Mouse (Mus musculus): ENCODE measurements around the gene Olfr403. TPM values are rescaled to one million over a fixed set of nuclear protein-coding genes. Genes with fewer than 3 reads are reported as not detected.
"Not testable (repeated sequence)": the region's sequence is repeated elsewhere in the genome, so short reads cannot be mapped to it uniquely, and the experiment has no call there.

The Olfr403 gene
- not detected in 2 replicates for polyA plus RNA-seq (2014; fragmentation: Nextera tagmentation; extraction: Ambion mirVana)

DNA sequence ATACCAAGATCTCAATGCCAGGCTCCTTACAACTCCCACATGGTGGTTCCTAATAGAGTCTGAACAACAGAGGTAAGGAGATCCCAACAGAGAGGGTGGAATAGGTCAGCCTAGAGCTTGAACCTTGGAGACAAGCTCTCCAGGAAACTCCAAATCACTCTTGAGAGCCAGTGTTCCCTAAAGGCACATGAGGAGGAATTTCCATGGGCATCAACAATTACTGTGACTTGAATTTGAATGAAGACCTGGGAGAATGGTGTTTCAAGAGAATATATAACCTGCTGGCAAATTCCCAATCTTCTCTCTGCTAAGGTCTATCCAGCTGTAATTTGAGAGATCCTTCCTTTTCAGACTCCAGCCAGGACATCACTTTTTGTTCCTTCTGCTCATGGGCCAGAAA lies at the start of gene Olfr403:
Olfr403 (plus strand) TSS at position 301 of the 400 bp plus-strand sequence.
- no peak within 1 kb of the TSS for H3K9ac ChIP-seq (replicated peaks; ENCODE audit: low read depth, low read length)
- H3K4me1 ChIP-seq (ENCODE audit: control insufficient read depth, insufficient read depth, low read length): no peaks in the 10 kb centered on the region
- H3K27ac ChIP-seq (ENCODE audit: low read length): no peak within 1 kb of the TSS
- no peaks in the 10 kb centered on the region for H3K27me3 ChIP-seq (ENCODE audit: control insufficient read depth, insufficient read depth, low read length)
- H3K4me2 ChIP-seq (replicated peaks; ENCODE audit: low read depth, low read length): no peak within 1 kb of the TSS
- H3K9me3 ChIP-seq (ENCODE audit: control insufficient read depth, low read depth, low read length): no peaks in the 10 kb centered on the region
- ATAC-seq (ENCODE audit: insufficient number of reproducible peaks, insufficient read depth, low FRiP score, low read depth): no peak
- H3K36me3 ChIP-seq (ENCODE audit: control insufficient read depth, insufficient read depth, low read length): no peaks in the 10 kb centered on the region
- H3K4me3 ChIP-seq (ENCODE audit: low read depth, low read length): no peak within 1 kb of the TSS

DNA sequence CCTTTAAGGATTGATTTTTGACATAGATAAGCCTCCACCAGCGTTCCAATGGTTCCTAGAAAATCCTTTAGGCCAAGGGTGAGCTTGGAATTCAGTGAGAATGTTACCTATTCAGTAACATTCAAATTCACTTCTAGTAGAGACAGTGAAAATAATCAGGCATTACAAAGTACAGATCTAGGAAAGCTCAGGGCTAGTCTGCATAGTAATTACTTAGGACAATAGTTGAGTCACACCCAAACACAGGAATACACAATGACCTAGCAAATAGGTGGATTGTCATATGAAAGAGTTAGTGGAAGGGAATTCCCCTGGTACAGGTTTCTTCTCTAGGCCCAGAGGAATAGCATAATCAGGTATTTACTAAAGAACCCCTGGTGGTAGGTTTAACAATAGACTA lies 46.0 kb upstream of the Olfr403 start:
- not testable (repeated sequence) for H3K9me3 ChIP-seq (ENCODE audit: control insufficient read depth, low read depth, low read length); H3K27me3 ChIP-seq (ENCODE audit: control insufficient read depth, insufficient read depth, low read length); H3K4me1 ChIP-seq (ENCODE audit: control insufficient read depth, insufficient read depth, low read length); H3K4me3 ChIP-seq (ENCODE audit: low read depth, low read length); H3K4me2 ChIP-seq (replicated peaks; ENCODE audit: low read depth, low read length); H3K9ac ChIP-seq (replicated peaks; ENCODE audit: low read depth, low read length); ATAC-seq (ENCODE audit: insufficient number of reproducible peaks, insufficient read depth, low FRiP score, low read depth); H3K27ac ChIP-seq (ENCODE audit: low read length); H3K36me3 ChIP-seq (ENCODE audit: control insufficient read depth, insufficient read depth, low read length)
- 26% methylated on average over 1 of the region's 1 CpGs for WGBS

GRCm38 (mm10) chr11:74145866-74146265 lies 40.2 kb upstream of the Olfr403 start:
- Histone ChIP-seq H3K9ac (replicated peaks; ENCODE audit: low read depth, low read length) (no peak overlapping the region), H3K27ac (ENCODE audit: low read length) (no peak overlapping the region), H3K4me2 (replicated peaks; ENCODE audit: low read depth, low read length) (no peak overlapping the region), H3K27me3 (ENCODE audit: control insufficient read depth, insufficient read depth, low read length) (no peaks in the 10 kb centered on the region), H3K36me3 (ENCODE audit: control insufficient read depth, insufficient read depth, low read length) (no peaks in the 10 kb centered on the region), H3K9me3 (ENCODE audit: control insufficient read depth, low read depth, low read length) (peaks cover 8% of the 10 kb centered on the region; the same call in 1 of the 2 replicates), H3K4me1 (ENCODE audit: control insufficient read depth, insufficient read depth, low read length) (no peaks in the 10 kb centered on the region), H3K4me3 (ENCODE audit: low read depth, low read length) (no peak overlapping the region)
- no peak for ATAC-seq (ENCODE audit: insufficient number of reproducible peaks, insufficient read depth, low FRiP score, low read depth)

- H3K9ac ChIP-seq (replicated peaks; ENCODE audit: low read depth, low read length): no peak within 1 kb of the TSS
- no peaks in the 10 kb centered on the region for H3K9me3 ChIP-seq (ENCODE audit: control insufficient read depth, low read depth, low read length)
- no peak for ATAC-seq (ENCODE audit: insufficient number of reproducible peaks, insufficient read depth, low FRiP score, low read depth)
- no peak within 1 kb of the TSS for H3K4me3 ChIP-seq (ENCODE audit: low read depth, low read length)
- no peak within 1 kb of the TSS for H3K4me2 ChIP-seq (replicated peaks; ENCODE audit: low read depth, low read length)
- H3K27me3 ChIP-seq (ENCODE audit: control insufficient read depth, insufficient read depth, low read length): no peaks in the 10 kb centered on the region
- H3K4me1 ChIP-seq (ENCODE audit: control insufficient read depth, insufficient read depth, low read length): no peaks in the 10 kb centered on the region
- WGBS: 62% methylated on average over 3 of the region's 3 CpGs
- H3K36me3 ChIP-seq (ENCODE audit: control insufficient read depth, insufficient read depth, low read length): no peaks in the 10 kb centered on the region
- H3K27ac ChIP-seq (ENCODE audit: low read length): no peak within 1 kb of the TSS
Observed at GRCm38 (mm10) chr11:74153229-74153628, 32.8 kb upstream of the Olfr403 start, which contains the start of gene Olfr402. Gene Olfr402, plus strand, starts transcription at chr11:74153529.

DNA sequence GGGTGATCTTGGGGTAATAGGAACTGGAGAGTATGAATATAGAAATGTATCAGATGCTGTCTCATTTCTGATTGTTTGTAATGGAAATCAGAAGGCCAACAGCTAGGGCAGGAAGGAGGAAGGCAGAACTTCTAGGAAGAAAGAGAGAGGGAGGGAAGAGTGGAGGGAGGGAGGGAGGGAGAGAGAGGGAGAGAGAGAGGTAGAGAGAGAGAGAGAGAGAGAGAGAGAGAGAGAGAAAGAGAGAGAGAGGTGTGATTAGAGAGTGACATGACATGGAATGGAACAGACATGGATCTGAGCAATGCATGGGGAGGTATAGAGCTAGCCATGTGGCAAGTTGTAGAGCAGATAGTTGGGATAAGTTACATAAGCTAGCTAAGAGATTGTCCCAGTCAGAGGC lies 17.3 kb upstream of the Olfr403 start:
- H3K9me3 ChIP-seq (ENCODE audit: control insufficient read depth, low read depth, low read length): no peaks in the 10 kb centered on the region
- H3K4me1 ChIP-seq (ENCODE audit: control insufficient read depth, insufficient read depth, low read length): no peaks in the 10 kb centered on the region
- no peaks in the 10 kb centered on the region for H3K27me3 ChIP-seq (ENCODE audit: control insufficient read depth, insufficient read depth, low read length)
- H3K9ac ChIP-seq (replicated peaks; ENCODE audit: low read depth, low read length): no peak overlapping the region
- no peak overlapping the region for H3K4me3 ChIP-seq (ENCODE audit: low read depth, low read length)
- H3K27ac ChIP-seq (ENCODE audit: low read length): no peak overlapping the region
- no peak for ATAC-seq (ENCODE audit: insufficient number of reproducible peaks, insufficient read depth, low FRiP score, low read depth)
- no peaks in the 10 kb centered on the region for H3K36me3 ChIP-seq (ENCODE audit: control insufficient read depth, insufficient read depth, low read length)
- H3K4me2 ChIP-seq (replicated peaks; ENCODE audit: low read depth, low read length): no peak overlapping the region

DNA sequence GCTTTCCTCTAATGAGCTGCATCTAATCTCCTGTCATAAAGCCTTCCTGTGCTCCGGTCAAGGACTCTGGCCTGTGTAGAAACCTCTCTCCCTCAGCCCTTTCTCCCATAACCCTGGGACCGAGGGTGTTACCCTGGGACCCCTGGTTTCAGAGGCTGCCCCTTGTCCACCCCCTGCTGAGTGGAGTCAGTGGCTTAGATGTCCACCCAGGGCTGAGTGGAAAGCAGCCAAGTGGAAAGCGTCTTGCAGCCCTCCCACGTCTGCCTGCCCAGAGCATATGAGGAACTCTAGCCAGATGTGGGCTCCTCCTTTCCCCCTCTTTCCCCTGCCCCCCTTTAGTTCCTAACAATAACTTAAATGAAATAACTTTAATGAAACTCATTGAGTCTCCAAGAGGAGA lies 2.9 kb upstream of the Olfr403 start:
- no peak for ATAC-seq (ENCODE audit: insufficient number of reproducible peaks, insufficient read depth, low FRiP score, low read depth)
- H3K36me3 ChIP-seq (ENCODE audit: control insufficient read depth, insufficient read depth, low read length): no peaks in the 10 kb centered on the region
- H3K27me3 ChIP-seq (ENCODE audit: control insufficient read depth, insufficient read depth, low read length): no peaks in the 10 kb centered on the region
- no peaks in the 10 kb centered on the region for H3K4me1 ChIP-seq (ENCODE audit: control insufficient read depth, insufficient read depth, low read length)
- H3K9ac ChIP-seq (replicated peaks; ENCODE audit: low read depth, low read length): no peak overlapping the region
- H3K4me2 ChIP-seq (replicated peaks; ENCODE audit: low read depth, low read length): no peak overlapping the region
- no peak overlapping the region for H3K4me3 ChIP-seq (ENCODE audit: low read depth, low read length)
- 76% methylated on average over 4 of the region's 4 CpGs for WGBS
- no peak overlapping the region for H3K27ac ChIP-seq (ENCODE audit: low read length)
- no peaks in the 10 kb centered on the region for H3K9me3 ChIP-seq (ENCODE audit: control insufficient read depth, low read depth, low read length)

DNA sequence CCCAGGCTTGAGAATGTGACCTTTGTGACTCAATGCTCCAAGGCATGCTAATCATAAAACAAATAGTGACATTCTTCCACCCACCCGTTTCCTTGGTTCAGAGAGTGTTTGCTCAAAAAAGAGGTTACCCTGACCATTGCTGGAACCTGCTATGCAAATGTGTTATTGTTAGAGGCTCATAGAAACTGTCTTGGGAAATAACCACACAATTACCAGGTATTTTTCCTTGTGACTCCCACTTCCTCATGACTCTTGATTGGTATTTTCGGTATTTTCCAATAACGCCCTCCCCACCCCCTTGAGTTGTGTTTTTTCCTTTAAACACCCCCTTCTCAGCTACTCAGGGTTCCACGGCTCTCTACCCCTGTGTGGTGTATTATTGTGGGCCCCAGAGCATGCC lies 2.3 kb upstream of the Olfr403 start:
- no peak overlapping the region for H3K27ac ChIP-seq (ENCODE audit: low read length)
- H3K27me3 ChIP-seq (ENCODE audit: control insufficient read depth, insufficient read depth, low read length): no peaks in the 10 kb centered on the region
- H3K9me3 ChIP-seq (ENCODE audit: control insufficient read depth, low read depth, low read length): no peaks in the 10 kb centered on the region
- no peaks in the 10 kb centered on the region for H3K36me3 ChIP-seq (ENCODE audit: control insufficient read depth, insufficient read depth, low read length)
- H3K4me2 ChIP-seq (replicated peaks; ENCODE audit: low read depth, low read length): no peak overlapping the region
- 70% methylated on average over 4 of the region's 4 CpGs for WGBS
- no peak for ATAC-seq (ENCODE audit: insufficient number of reproducible peaks, insufficient read depth, low FRiP score, low read depth)
- H3K4me1 ChIP-seq (ENCODE audit: control insufficient read depth, insufficient read depth, low read length): no peaks in the 10 kb centered on the region
- no peak overlapping the region for H3K9ac ChIP-seq (replicated peaks; ENCODE audit: low read depth, low read length)
- H3K4me3 ChIP-seq (ENCODE audit: low read depth, low read length): no peak overlapping the region

DNA sequence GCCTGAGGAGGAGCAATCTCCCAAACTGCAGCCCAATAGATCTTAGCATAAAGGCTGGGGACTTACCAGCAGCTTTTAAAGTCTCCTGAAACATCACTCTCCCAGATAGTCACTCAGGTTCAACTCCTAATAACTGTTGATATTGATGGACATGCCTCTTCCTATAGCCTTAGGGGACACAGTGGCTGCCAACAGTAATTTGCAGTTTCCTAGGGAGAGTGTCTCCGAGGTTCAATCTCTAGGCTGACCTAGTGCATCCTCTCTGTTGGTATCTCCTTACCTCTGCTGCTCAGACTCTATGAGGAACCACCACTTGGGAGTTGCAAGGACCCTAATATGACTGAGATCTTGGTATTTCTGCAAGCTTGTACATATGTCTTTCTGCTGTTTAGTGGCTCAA lies 25.2 kb downstream of the Olfr403 start, which contains the start of gene Olfr43:
Olfr43 (minus strand) TSS at position 101 of the 400 bp plus-strand sequence.
- 59% methylated on average over 1 of the region's 1 CpGs for WGBS

GRCm38 (mm10) chr11:74241201-74241600 lies 55.2 kb downstream of the Olfr403 start:
- H3K4me1 ChIP-seq (ENCODE audit: control insufficient read depth, insufficient read depth, low read length): no peaks in the 10 kb centered on the region
- no peak for ATAC-seq (ENCODE audit: insufficient number of reproducible peaks, insufficient read depth, low FRiP score, low read depth)
- no peaks in the 10 kb centered on the region for H3K9me3 ChIP-seq (ENCODE audit: control insufficient read depth, low read depth, low read length)
- no peaks in the 10 kb centered on the region for H3K36me3 ChIP-seq (ENCODE audit: control insufficient read depth, insufficient read depth, low read length)
- no peak overlapping the region for H3K9ac ChIP-seq (replicated peaks; ENCODE audit: low read depth, low read length)
- 90% methylated on average over 3 of the region's 3 CpGs for WGBS
- no peaks in the 10 kb centered on the region for H3K27me3 ChIP-seq (ENCODE audit: control insufficient read depth, insufficient read depth, low read length)
- H3K27ac ChIP-seq (ENCODE audit: low read length): no peak overlapping the region
- no peak overlapping the region for H3K4me2 ChIP-seq (replicated peaks; ENCODE audit: low read depth, low read length)
- H3K4me3 ChIP-seq (ENCODE audit: low read depth, low read length): no peak overlapping the region

More for the DNA sequence above, 25.2 kb downstream of the Olfr403 start, which contains the start of gene Olfr43:
- Histone ChIP-seq H3K27me3 (ENCODE audit: control insufficient read depth, insufficient read depth, low read length) (no peaks in the 10 kb centered on the region), H3K36me3 (ENCODE audit: control insufficient read depth, insufficient read depth, low read length) (no peaks in the 10 kb centered on the region), H3K9ac (replicated peaks; ENCODE audit: low read depth, low read length) (no peak within 1 kb of the TSS), H3K4me3 (ENCODE audit: low read depth, low read length) (no peak within 1 kb of the TSS), H3K4me2 (replicated peaks; ENCODE audit: low read depth, low read length) (no peak within 1 kb of the TSS), H3K4me1 (ENCODE audit: control insufficient read depth, insufficient read depth, low read length) (no peaks in the 10 kb centered on the region), H3K27ac (ENCODE audit: low read length) (no peak within 1 kb of the TSS), H3K9me3 (ENCODE audit: control insufficient read depth, low read depth, low read length) (no peaks in the 10 kb centered on the region)
- no peak for ATAC-seq (ENCODE audit: insufficient number of reproducible peaks, insufficient read depth, low FRiP score, low read depth)
